Mouse (Mus musculus) B cell, adult 2 months (primary cell): ENCODE measurements around the gene Hba-a1.
"Not testable (repeated sequence)": the region's sequence is repeated elsewhere in the genome, so short reads cannot be mapped to it uniquely, and the experiment has no call there.

Experiments
- DNase-seq, 2 experiments: peaks; one replicate each; pipeline ENCODE4 v3.0.0; 2022

Gene Hba-a1

DNA sequence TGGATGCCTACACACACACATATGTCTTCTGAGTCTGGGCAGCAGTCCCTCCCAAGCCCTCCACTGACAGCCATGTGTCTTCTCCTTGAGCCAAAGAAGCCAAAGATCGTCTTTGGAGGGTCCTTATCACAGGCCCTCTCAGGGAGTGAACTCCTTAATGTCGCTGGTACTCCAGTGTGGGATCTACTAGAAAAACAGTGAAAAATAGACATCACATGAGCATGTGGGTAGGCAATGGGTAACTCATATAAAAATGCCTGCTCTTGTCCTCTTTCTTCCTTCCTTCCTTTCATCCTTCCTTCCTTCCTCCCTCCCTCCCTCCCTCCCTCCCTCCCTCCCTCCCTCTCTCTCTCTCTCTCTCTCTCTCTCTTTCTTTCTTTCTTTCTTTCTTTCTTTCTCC, 14.1 kb downstream of the Hba-a1 start:
- not testable (repeated sequence) for DNase-seq

DNA sequence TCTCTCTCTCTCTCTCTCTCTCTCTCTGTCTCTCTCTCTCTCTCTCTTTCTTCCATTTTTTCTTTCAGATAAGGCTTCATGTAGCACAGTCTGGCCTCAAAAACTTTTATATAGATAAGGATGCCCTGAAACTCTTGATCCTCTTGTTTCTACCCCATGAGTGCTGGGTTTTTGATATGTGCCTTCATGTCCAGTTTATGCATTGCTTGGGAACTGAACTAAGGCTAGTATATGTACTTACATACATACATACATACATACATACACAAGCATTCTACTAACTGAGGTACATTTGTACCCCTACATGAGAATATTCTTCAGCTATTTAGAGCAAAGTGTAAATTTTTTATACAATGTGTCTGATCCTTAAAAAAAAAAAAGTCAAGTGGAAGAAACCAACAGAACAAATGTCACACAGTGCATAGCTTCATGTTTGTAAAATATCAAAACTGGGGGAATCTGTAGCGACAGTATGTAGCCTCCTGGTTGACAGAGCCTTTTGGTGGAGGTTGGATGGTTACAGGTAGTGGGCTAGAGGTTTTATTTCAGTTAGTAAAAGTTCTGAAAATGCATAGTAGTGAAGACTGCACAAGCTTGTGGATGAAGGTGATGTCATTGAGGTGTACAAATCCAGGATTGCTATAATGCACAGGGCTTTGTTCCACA, 14.7 kb downstream of the Hba-a1 start:
- no peak for DNase-seq

GRCm38 (mm10) chr11:32298532-32298918, 15.2 kb downstream of the Hba-a1 start:
- DNase-seq = no peak

GRCm38 (mm10) chr11:32299865-32300264, 16.6 kb downstream of the Hba-a1 start, which contains the start of gene Hbq1a:
Gene Hbq1a (plus strand): TSS chr11:32300069.
- DNase-seq = peak; percentile 64 to 68

GRCm38 (mm10) chr11:32300279-32301267, 17.3 kb downstream of the Hba-a1 start:
- DNase-seq = no peak

DNA sequence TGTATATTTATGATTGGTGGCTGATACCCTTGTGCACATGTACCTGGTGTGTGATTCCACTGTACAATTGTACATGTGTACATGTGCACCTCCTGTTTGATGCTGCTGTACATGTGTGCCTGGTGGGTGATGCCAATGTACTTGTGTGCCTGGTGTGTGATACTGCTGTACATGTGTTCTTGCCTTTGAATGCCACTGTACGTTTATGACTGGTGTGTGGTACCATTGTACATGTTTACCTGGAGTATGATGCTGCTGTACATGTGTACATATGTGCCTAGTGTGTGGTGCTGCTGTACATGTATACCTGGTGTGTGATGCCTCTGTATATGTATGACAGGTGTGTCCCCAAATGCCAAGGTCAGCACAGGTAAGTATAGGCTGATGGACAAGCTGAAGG, 18.2 kb downstream of the Hba-a1 start:
- no peak for DNase-seq

DNA sequence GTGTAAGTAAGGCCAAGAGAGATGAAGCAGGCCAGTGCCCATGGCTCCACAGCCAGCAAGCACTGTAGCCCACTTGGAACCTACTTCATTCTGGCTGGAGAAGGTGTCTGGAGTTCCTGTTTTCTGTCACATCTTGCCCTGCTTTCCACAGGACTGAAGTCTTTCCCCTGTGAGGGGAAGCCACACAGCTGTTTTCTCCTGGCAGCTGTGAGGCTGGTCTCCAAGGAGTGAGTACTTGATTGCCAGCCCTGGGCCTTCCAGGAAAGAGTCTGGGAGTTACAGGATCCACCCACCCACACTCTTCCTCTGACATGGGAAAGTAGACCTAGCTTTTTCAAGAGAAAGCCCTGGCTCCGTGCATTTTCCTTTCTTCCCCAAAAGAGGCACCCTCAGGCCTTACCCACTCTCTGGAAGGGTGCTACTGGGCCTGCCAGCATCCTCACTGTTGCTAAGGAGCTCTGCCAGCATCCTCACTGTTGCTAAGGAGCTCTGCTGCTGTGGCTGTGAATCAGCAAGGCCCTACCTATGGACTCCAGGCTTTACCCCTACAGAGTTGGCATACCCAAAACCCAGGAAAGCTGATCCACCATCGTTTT, 19.6 kb downstream of the Hba-a1 start:
- DNase-seq = no peak

- no peak for DNase-seq
These were observed 20.1 kb downstream of the Hba-a1 start for GRCm38 (mm10) chr11:32303455-32303854.

- no peak for DNase-seq
These were observed 23.7 kb downstream of the Hba-a1 start for GRCm38 (mm10) chr11:32307006-32307405.

GRCm38 (mm10) chr11:32309446-32309845, 26.1 kb downstream of the Hba-a1 start:
- no peak for DNase-seq

DNA sequence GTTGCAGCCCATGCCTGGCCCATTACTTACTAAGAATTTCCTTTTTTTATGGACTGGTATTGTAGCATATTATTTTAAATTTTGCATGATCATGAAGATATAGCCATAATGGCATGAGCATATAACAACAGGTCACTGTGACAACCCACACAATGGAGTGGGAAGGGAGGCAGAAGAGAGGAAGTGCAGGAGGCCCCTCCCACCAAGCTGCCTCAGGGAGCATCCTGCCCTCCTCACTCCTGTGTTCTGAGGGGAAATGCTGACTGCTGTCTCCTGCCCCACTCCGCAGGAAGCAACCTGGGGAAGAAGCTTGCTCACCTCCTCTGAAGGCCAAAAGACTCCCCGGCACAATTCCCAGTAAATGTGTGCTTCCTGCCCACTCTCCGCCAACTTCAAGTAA, 26.6 kb downstream of the Hba-a1 start:
- DNase-seq = no peak

DNA sequence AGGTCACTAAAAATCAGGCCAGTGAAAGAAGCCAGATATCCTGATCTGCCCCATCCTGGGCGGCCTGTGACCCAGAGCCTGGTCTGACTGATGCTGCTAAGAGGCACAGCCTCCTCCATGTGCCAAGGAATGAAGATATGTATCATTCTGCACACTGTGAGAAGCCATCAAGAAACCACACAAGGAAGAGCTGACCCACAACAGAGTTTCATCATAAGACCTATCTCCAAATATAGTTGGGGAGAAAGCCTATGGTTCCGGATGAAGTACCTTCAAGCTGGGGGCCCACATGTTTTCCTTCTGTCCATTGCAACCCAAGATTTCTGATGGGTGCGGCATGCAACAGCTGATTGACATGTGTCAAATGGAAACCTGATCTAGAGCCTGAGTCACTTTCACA, 32.7 kb downstream of the Hba-a1 start:
- DNase-seq = no peak

DNA sequence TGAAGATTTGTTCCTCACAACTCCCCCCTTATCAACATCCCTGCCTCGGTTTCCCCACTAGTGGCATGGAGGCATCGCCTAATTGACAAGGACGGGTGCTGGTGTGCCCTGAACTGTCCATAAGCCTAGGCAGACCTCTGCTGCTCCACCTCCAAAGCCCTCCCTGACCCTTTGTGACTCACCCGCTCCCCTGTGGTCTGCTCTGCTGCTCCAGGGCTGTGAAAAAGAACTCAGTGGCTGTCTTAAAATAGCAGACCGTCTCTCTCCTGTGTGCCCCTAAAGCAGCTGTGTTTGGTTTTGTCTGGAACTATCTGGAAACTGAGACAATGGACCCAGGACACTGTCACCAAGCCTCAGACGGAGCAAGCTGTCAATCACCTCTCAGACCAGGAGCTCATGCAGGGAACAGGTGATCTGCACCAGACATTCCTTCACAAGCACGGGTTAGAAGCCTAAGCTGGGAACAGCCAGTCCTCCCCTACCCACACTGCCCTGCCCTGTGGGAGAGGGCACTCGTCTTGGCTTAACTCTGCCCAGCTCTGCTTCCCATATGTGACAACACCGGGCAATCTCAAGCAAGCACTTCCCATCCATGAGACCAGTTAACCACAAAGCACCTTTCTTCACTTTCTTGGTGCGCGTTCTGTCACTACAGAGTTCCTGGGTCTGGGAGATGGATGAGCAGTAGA, 37.3 kb downstream of the Hba-a1 start:
- no peak for DNase-seq

DNA sequence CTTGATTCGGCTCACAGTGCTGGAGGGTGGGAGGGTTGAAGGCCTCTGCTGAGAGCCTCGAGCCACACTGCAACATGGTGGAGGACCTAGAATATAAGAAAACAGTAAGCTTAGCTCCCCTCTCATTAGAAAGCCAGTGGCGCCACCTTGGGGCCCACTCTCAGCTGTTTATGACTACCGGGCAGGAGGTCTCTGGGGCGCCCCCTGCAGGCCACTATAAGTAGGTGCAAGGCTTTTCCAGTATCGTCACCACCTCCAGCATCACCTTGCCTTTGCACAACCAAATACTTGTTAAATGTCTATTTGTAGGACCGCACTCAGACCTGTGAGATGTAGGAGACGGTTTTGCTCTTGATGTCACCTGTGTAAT, 37.9 kb downstream of the Hba-a1 start:
- peak; percentile 62 to 64 for DNase-seq

GRCm38 (mm10) chr11:32324609-32325008, 41.3 kb downstream of the Hba-a1 start:
- DNase-seq = peak; percentile 89 to 91

DNA sequence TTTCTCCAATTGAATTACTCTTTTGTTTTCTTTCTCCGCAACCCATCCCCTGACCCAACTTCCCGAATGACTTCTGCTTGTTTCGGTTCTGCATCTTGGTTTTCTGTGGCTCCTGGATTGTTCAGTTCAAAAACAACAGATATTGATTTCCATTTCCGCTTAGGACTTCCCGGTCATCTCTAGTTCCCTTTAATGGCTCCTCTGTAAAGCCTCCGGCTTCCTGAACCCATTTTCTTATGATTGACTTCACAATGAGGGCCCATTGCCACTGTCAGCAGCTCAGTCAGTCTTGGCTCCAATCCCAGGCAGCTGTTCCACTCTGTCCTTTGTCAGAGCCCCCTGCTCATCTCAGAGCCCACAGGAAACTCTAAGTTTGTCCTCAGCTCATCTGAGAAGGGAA, 47.8 kb downstream of the Hba-a1 start:
- DNase-seq = no peak

- DNase-seq = no peak
These were observed 48.5 kb downstream of the Hba-a1 start for GRCm38 (mm10) chr11:32331861-32332260.

DNA sequence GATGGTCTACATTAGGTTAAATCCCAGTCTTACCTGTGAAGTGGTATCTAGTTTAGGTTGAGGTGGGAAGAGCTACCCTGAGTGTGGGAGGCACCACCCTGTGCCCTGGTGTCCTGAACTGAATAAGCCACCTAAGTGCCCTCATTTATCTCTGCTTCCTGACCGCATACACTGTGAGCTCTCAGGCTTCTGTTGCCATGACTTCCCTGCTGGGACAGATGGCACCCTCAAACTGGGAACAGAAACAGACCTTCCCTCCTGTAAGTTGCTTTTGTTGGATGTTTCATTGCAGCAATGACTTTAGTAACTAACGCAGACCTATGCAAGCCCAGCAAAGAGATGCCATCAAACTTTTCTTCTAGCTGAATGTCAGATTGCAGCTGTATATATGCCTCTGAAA, 49.9 kb downstream of the Hba-a1 start:
- DNase-seq = no peak
